Mouse (Mus musculus): ENCODE data around the gene Il1a. TPM values are rescaled to one million over a fixed set of nuclear protein-coding genes. Genes with fewer than 3 reads are reported as not detected.

Il1a gene
- polyA plus RNA-seq (2012) = 0.02 TPM in 1 of 2 replicates, not detected in the other

GRCm38 (mm10) chr2:129309836-129310235 lies at the start of gene Il1a:
Gene Il1a, minus strand, starts transcription at chr2:129309972.
- peaks cover 10% of the 10 kb centered on the region; the same call in 1 of the 2 replicates for H3K27me3 ChIP-seq (ENCODE audit: control insufficient read depth)
- no peak within 1 kb of the TSS for H3K4me3 ChIP-seq (replicated peaks)
- TF ChIP-seq TAL1 (IDR thresholded peaks at IDR 0.05; ENCODE audit: low read length) (no peak), GATA1 (IDR thresholded peaks at IDR 0.05; ENCODE audit: low read length) (no peak)
- H3K4me1 ChIP-seq (ENCODE audit: control insufficient read depth) = no peaks in the 10 kb centered on the region
- no peaks in the 10 kb centered on the region for H3K9me3 ChIP-seq (ENCODE audit: control insufficient read depth, low read length)
- H3K36me3 ChIP-seq (ENCODE audit: control insufficient read depth) = no peaks in the 10 kb centered on the region

- H3K4me1 ChIP-seq (ENCODE audit: control insufficient read depth) = no peaks in the 10 kb centered on the region
- no peaks in the 10 kb centered on the region for H3K36me3 ChIP-seq (ENCODE audit: control insufficient read depth)
- H3K4me3 ChIP-seq (replicated peaks) = no peak overlapping the region
- peaks cover 10% of the 10 kb centered on the region for H3K9me3 ChIP-seq (ENCODE audit: control insufficient read depth, low read length)
- no peaks in the 10 kb centered on the region for H3K27me3 ChIP-seq (ENCODE audit: control insufficient read depth)
- no peak for TF ChIP-seq GATA1 (IDR thresholded peaks at IDR 0.05; ENCODE audit: low read length)
- TF ChIP-seq TAL1 (IDR thresholded peaks at IDR 0.05; ENCODE audit: low read length) = no peak
Observed at GRCm38 (mm10) chr2:129338138-129338621, 28.4 kb upstream of the Il1a start.

DNA sequence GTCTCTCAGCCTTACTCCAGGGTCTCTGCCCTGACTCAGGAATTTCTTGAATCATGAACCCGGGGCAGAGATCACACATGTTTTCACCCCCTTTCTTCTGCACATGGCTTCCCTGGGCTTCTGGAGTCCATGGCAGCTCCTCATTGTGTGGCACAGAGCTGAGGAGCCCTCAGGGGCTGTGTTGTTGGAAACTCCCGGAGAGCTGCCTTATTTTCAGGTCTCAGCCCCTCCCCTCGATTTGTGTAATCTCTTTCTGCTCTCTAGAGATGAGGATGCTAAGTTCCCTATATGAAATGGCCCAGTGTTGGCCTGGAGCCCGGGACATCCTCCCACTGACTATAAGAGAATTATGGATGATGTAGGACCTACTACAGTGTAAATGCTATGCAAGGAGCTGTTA lies 23.7 kb upstream of the Il1a start:
- Histone ChIP-seq H3K4me3 (replicated peaks) (no peak overlapping the region), H3K36me3 (ENCODE audit: control insufficient read depth) (no peaks in the 10 kb centered on the region), H3K4me1 (ENCODE audit: control insufficient read depth) (no peaks in the 10 kb centered on the region), H3K9me3 (ENCODE audit: control insufficient read depth, low read length) (no peaks in the 10 kb centered on the region), H3K27me3 (ENCODE audit: control insufficient read depth) (peaks cover 6% of the 10 kb centered on the region)
- no peak for TF ChIP-seq GATA1 (IDR thresholded peaks at IDR 0.05; ENCODE audit: low read length)
- TF ChIP-seq TAL1 (IDR thresholded peaks at IDR 0.05; ENCODE audit: low read length) = no peak

- TF ChIP-seq TAL1 (IDR thresholded peaks at IDR 0.05; ENCODE audit: low read length) (no peak), GATA1 (IDR thresholded peaks at IDR 0.05; ENCODE audit: low read length) (no peak)
- Histone ChIP-seq H3K9me3 (ENCODE audit: control insufficient read depth, low read length) (no peaks in the 10 kb centered on the region), H3K4me1 (ENCODE audit: control insufficient read depth) (no peaks in the 10 kb centered on the region), H3K27me3 (ENCODE audit: control insufficient read depth) (peaks cover 6% of the 10 kb centered on the region), H3K4me3 (replicated peaks) (no peak overlapping the region), H3K36me3 (ENCODE audit: control insufficient read depth) (no peaks in the 10 kb centered on the region)
Observed at GRCm38 (mm10) chr2:129330540-129330939, 20.8 kb upstream of the Il1a start.

DNA sequence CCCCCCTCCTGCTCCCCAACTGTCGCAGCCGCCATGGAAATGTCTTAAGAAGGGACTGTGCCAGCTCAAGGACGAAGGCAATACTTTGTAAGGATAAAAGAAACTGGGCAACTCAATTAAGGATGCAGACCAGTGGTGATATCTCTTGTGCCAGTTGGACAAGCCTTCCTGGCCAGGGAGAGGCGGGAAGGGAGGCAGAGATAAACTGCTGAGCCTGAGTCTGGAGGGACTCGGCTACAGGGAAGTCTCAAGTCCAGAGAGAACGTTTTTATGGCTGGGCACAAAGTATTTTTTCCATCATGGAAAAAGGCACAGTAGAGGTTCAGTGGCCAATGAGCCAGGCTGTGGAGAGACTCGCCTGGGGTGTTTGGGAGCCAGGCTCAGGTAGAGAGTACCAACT lies 20.3 kb upstream of the Il1a start:
- peaks cover 6% of the 10 kb centered on the region for H3K27me3 ChIP-seq (ENCODE audit: control insufficient read depth)
- no peaks in the 10 kb centered on the region; the same call in 1 of the 2 replicates for H3K9me3 ChIP-seq (ENCODE audit: control insufficient read depth, low read length)
- no peak overlapping the region for H3K4me3 ChIP-seq (replicated peaks)
- no peaks in the 10 kb centered on the region for H3K36me3 ChIP-seq (ENCODE audit: control insufficient read depth)
- TF ChIP-seq TAL1 (IDR thresholded peaks at IDR 0.05; ENCODE audit: low read length) (no peak), GATA1 (IDR thresholded peaks at IDR 0.05; ENCODE audit: low read length) (no peak)
- H3K4me1 ChIP-seq (ENCODE audit: control insufficient read depth) = no peaks in the 10 kb centered on the region

GRCm38 (mm10) chr2:129328238-129328637 lies 18.5 kb upstream of the Il1a start:
- no peak overlapping the region for H3K4me3 ChIP-seq (replicated peaks)
- H3K36me3 ChIP-seq (ENCODE audit: control insufficient read depth) = no peaks in the 10 kb centered on the region
- peaks cover 6% of the 10 kb centered on the region for H3K27me3 ChIP-seq (ENCODE audit: control insufficient read depth)
- no peaks in the 10 kb centered on the region; the same call in 1 of the 2 replicates for H3K9me3 ChIP-seq (ENCODE audit: control insufficient read depth, low read length)
- H3K4me1 ChIP-seq (ENCODE audit: control insufficient read depth) = no peaks in the 10 kb centered on the region
- TF ChIP-seq TAL1 (IDR thresholded peaks at IDR 0.05; ENCODE audit: low read length) = no peak
- no peak for TF ChIP-seq GATA1 (IDR thresholded peaks at IDR 0.05; ENCODE audit: low read length)

DNA sequence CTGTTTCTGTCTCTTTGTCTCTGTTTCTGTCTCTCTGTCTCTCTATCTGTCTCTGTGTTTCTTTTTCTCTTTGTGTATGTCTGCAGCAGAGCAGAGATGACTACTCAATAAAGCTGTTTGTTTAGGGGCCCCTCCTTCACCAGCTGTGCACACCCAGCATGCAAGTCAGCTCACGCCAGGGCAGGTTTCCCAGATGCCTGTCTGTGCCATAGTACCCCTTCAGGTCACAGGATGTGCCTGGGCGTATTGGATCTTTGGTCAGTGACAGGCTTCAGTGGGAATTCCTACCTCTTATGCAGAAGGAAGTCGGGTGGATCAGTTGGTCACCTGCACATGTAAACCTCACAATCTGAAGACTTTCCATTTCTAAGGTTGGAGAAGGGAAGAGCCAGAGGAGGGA lies 14.4 kb upstream of the Il1a start:
- no peak for TF ChIP-seq GATA1 (IDR thresholded peaks at IDR 0.05; ENCODE audit: low read length)
- no peak for TF ChIP-seq TAL1 (IDR thresholded peaks at IDR 0.05; ENCODE audit: low read length)
- Histone ChIP-seq H3K9me3 (ENCODE audit: control insufficient read depth, low read length) (no peaks in the 10 kb centered on the region; the same call in 1 of the 2 replicates), H3K4me3 (replicated peaks) (no peak overlapping the region), H3K27me3 (ENCODE audit: control insufficient read depth) (no peaks in the 10 kb centered on the region), H3K36me3 (ENCODE audit: control insufficient read depth) (no peaks in the 10 kb centered on the region), H3K4me1 (ENCODE audit: control insufficient read depth) (no peaks in the 10 kb centered on the region)

DNA sequence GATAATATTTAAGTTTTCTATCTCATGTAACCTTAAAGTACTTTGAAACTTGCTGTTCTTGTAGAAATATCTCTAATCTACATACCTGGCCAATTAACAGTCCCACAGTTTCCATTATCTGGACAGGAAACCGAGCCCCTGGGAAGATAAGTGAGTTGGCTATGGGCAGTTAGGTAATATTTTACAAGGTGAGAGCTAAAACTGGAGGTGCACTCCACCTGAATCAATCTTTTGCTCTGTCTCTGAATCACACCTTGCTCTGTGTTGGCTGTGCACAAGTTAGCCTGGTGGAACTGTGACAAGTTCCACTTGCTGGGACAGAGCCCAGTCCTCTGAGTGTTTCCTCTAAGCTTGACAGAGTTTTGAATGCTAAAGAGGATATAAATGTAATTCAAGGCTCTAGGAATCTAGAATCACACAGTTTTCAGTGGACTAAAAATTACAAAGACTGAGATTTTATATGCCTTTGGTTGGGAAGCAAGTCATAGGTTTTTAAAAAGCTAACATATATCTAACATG lies 12.4 kb upstream of the Il1a start:
- Histone ChIP-seq H3K9me3 (ENCODE audit: control insufficient read depth, low read length) (no peaks in the 10 kb centered on the region; the same call in 1 of the 2 replicates), H3K36me3 (ENCODE audit: control insufficient read depth) (no peaks in the 10 kb centered on the region), H3K4me1 (ENCODE audit: control insufficient read depth) (no peaks in the 10 kb centered on the region), H3K4me3 (replicated peaks) (no peak overlapping the region), H3K27me3 (ENCODE audit: control insufficient read depth) (peaks cover 2% of the 10 kb centered on the region; the same call in 1 of the 2 replicates)
- TF ChIP-seq GATA1 (IDR thresholded peaks at IDR 0.05; ENCODE audit: low read length) = no peak
- no peak for TF ChIP-seq TAL1 (IDR thresholded peaks at IDR 0.05; ENCODE audit: low read length)

DNA sequence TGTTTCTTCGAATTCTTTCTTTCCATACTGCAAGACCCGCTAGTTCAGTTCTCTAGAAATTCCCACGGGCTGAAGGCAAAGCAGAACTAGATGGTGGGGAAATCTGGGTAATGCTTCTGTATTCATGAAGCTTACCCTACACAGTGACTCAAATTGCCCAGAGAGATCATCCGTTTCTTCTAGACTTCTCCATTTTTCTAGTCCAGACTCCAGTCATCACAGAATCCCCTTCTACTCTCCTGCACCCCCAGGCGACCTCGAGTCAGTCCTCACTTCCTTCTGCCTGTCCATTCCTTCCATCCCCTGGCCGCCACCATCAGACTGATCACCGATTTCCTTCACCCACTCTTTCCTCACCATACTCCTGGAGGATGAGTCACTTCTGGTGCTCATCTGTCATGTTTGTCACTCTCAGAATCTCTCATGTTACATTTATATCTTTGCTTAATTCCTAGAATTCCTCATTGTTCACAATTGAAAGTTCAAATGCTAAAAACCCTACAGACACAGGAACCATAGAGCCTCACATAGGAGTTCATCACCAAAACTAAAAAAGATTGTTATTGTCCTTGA lies 10.3 kb upstream of the Il1a start:
- H3K4me3 ChIP-seq (replicated peaks) = no peak overlapping the region
- H3K27me3 ChIP-seq (ENCODE audit: control insufficient read depth) = peaks cover 6% of the 10 kb centered on the region
- no peaks in the 10 kb centered on the region for H3K36me3 ChIP-seq (ENCODE audit: control insufficient read depth)
- TF ChIP-seq TAL1 (IDR thresholded peaks at IDR 0.05; ENCODE audit: low read length) (no peak), GATA1 (IDR thresholded peaks at IDR 0.05; ENCODE audit: low read length) (no peak)
- H3K9me3 ChIP-seq (ENCODE audit: control insufficient read depth, low read length) = no peaks in the 10 kb centered on the region; the same call in 1 of the 2 replicates
- no peaks in the 10 kb centered on the region for H3K4me1 ChIP-seq (ENCODE audit: control insufficient read depth)

Measured in erythroblast, embryonic 14.5 days (primary cell).